Comparison of ENCODE assay signal across 9 mouse cellular contexts in the genomic region with DNA sequence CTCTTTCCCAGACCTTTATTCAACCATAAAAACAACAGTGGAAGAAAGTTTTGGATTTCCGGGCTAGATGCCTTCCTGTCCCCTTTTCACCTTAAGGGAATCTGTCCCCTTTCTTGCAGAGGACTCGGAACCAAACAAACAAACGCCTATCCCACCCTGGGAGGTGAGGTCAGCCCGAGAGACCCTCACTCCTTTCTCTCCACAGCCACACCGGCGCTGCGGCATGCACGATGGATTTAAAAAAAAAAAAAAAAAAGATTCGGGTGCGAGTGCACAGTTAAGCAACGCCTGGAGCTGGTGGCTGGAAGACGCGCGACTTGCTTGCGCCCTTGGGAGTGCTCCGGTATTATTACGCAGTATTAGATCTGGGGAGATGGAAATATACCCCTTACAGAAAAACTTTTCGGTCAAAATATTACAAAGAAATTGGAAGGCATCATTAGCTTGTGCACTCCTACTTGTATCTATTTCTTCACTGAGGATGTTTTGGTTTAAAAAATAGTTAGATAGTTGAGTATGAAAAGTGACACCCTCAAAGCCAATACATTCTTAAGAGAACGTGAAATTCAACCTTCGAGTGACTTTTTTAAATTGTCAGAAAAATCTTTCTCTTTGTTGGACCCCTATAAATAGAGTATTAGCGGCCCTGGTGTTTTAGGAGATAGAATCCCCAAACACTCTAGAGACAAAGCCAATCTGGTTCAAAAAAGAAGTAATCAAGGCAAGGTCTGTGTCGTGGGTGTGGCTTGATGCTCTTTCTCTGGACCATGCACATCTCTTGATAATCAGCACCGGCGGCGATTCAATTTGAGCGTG. TPM values are rescaled to one million over a fixed set of nuclear protein-coding genes. Genes with fewer than 3 reads are reported as not detected.
A peak's percentile ranks its signal among the peaks of the same experiment; 100 is the strongest.
DNase-seq lines count a peak whose midpoint lies in the region; ATAC-seq and TF ChIP-seq lines count a peak whose summit lies in the region.
"Had no signal": no experiment of that assay in that cellular context is flagged by ENCODE, and none has a peak within 500 bp of the region (broad histone marks: within the 10 kb centered on the region; RNA-seq: fewer than 3 reads in every experiment).

No protein-coding gene starts in this region.

- TF ChIP-seq CTCF in lung, postnatal 0 days (IDR thresholded peaks at IDR 0.05): no peak
- TF ChIP-seq CTCF in lung, adult 2 months (IDR thresholded peaks at IDR 0.05; ENCODE audit: insufficient read depth, low read length): no peak

- no peaks in the 10 kb centered on the region for H3K9me3 ChIP-seq in lung, postnatal 0 days (ENCODE audit: low read length)
- H3K9me3 ChIP-seq in hindbrain, embryonic 16.5 days (ENCODE audit: control insufficient read depth, low read length): no peaks in the 10 kb centered on the region
- no peaks in the 10 kb centered on the region for H3K9me3 ChIP-seq in stomach, embryonic 14.5 days (ENCODE audit: control insufficient read depth, low read depth, low read length)

- peak overlapping the region; percentile 51; the same call in 1 of the 2 replicates for H3K4me2 ChIP-seq in lung, postnatal 0 days (replicated peaks; ENCODE audit: low read depth, low read length)
- peak overlapping the region; percentile 28; the same call in 1 of the 2 replicates for H3K4me2 ChIP-seq in hindbrain, embryonic 16.5 days (ENCODE audit: low read length)
- peak overlapping the region; percentile 51; the same call in 1 of the 2 replicates for H3K4me2 ChIP-seq in stomach, embryonic 14.5 days (replicated peaks; ENCODE audit: low read depth, low read length)

- peaks cover 18% of the 10 kb centered on the region for H3K4me1 ChIP-seq in lung, postnatal 0 days (ENCODE audit: insufficient read depth, low read depth, low read length)
- H3K4me1 ChIP-seq in lung, adult 2 months (ENCODE audit: control insufficient read depth, insufficient read depth, low read length): peaks cover 5% of the 10 kb centered on the region; the same call in 1 of the 2 replicates
- H3K4me1 ChIP-seq in hindbrain, embryonic 16.5 days (ENCODE audit: control insufficient read depth, insufficient read depth, low read depth, low read length): peaks cover 14% of the 10 kb centered on the region
- H3K4me1 ChIP-seq in stomach, embryonic 14.5 days (ENCODE audit: control insufficient read depth, insufficient read depth, low read length): peaks cover 15% of the 10 kb centered on the region; the same call in 1 of the 2 replicates

- ATAC-seq in lung, postnatal 0 days: no peak
- no peak for ATAC-seq in hindbrain, embryonic 16.5 days
- no peak for ATAC-seq in stomach, embryonic 14.5 days (ENCODE audit: insufficient number of reproducible peaks, insufficient read depth, low FRiP score, low read depth)

- 0 out of 2 replicates have a peak overlapping the region, but pooled peaks have one; percentile 35 for H3K4me3 ChIP-seq in lung, postnatal 0 days (ENCODE audit: low read depth, low read length)
- H3K4me3 ChIP-seq in lung, adult 2 months (replicated peaks; ENCODE audit: extremely low read depth, low read depth, low read length): no peak overlapping the region
- peak overlapping the region; percentile 16; the same call in 1 of the 2 replicates for H3K4me3 ChIP-seq in hindbrain, embryonic 16.5 days (ENCODE audit: low read length)
- peak overlapping the region; percentile 32; the same call in 1 of the 2 replicates for H3K4me3 ChIP-seq in stomach, embryonic 14.5 days (ENCODE audit: low read depth, low read length)

- 3% methylated on average over 25 of the region's 26 CpGs for WGBS in lung, postnatal 0 days
- 5% methylated on average over 26 of the region's 26 CpGs for WGBS in lung, adult 2 months
- 1% methylated on average over 23 of the region's 26 CpGs for WGBS in hindbrain, embryonic 16.5 days
- 2% methylated on average over 26 of the region's 26 CpGs for WGBS in stomach, embryonic 14.5 days

- H3K36me3 ChIP-seq in lung, postnatal 0 days (ENCODE audit: insufficient read depth, low read length): no peaks in the 10 kb centered on the region
- no peaks in the 10 kb centered on the region for H3K36me3 ChIP-seq in hindbrain, embryonic 16.5 days (ENCODE audit: control insufficient read depth, insufficient read depth, low read length)
- H3K36me3 ChIP-seq in stomach, embryonic 14.5 days (ENCODE audit: control insufficient read depth, insufficient read depth, low read length): no peaks in the 10 kb centered on the region

- H3K9ac ChIP-seq in lung, postnatal 0 days (replicated peaks; ENCODE audit: low read depth): no peak overlapping the region
- H3K9ac ChIP-seq in hindbrain, embryonic 16.5 days (ENCODE audit: low read depth, low read length): no peak overlapping the region
- no peak overlapping the region for H3K9ac ChIP-seq in stomach, embryonic 14.5 days (replicated peaks; ENCODE audit: low read depth, low read length)

- peak; percentile 34 for DNase-seq in embryo, embryonic 11 days
- no peak for DNase-seq in embryo, embryonic 9.5 days (ENCODE audit: extremely low spot score)
- no peak for DNase-seq in lung, postnatal 0 days (ENCODE audit: low spot score)
- no peak for DNase-seq in lung, adult 2 months
- DNase-seq in spleen, adult 12 weeks (ENCODE audit: low spot score): no peak
- DNase-seq in yolk sac, embryonic 10.5 days (ENCODE audit: low spot score): no peak
- DNase-seq: liver had no signal

- no peak for TF ChIP-seq EP300 in lung, postnatal 0 days (IDR thresholded peaks at IDR 0.05)

- no peak overlapping the region for H3K27ac ChIP-seq in lung, postnatal 0 days (ENCODE audit: low read length)
- H3K27ac ChIP-seq in hindbrain, embryonic 16.5 days (ENCODE audit: low read depth, low read length): no peak overlapping the region
- H3K27ac ChIP-seq in stomach, embryonic 14.5 days (ENCODE audit: low read length): no peak overlapping the region

- no peak for TF ChIP-seq POLR2A in lung, adult 2 months (IDR thresholded peaks at IDR 0.05; ENCODE audit: borderline replicate concordance, extremely low read depth, low read depth, low read length)

- H3K27me3 ChIP-seq in lung, postnatal 0 days (replicated peaks; ENCODE audit: insufficient read depth, low read length): peaks cover 68% of the 10 kb centered on the region
- H3K27me3 ChIP-seq in hindbrain, embryonic 16.5 days (replicated peaks; ENCODE audit: control insufficient read depth, insufficient read depth, low read length): peaks cover 63% of the 10 kb centered on the region
- H3K27me3 ChIP-seq in stomach, embryonic 14.5 days (ENCODE audit: control insufficient read depth, insufficient read depth, low read length): peaks cover 65% of the 10 kb centered on the region

RNA-seq across cellular contexts. Expression of gene Nr4a2, which starts 19.8 kb away (rescaled TPM):
- polyA plus RNA-seq in lung, postnatal 0 days (2015; fragmentation: Nextera tagmentation; extraction: Ambion mirVana): 2.7 and 2.9 TPM in 2 replicates
- polyA plus RNA-seq in lung, adult 2 months (2012; rRNA removed): 1.9 and 3.6 TPM in 2 replicates
- 15.3 and 19.2 TPM in 2 replicates for polyA plus RNA-seq in hindbrain, embryonic 16.5 days (2015; fragmentation: Nextera tagmentation; extraction: Ambion mirVana)
- 7.5 and 7.6 TPM in 2 replicates for polyA plus RNA-seq in stomach, embryonic 14.5 days (2014; fragmentation: Nextera tagmentation; extraction: Ambion mirVana)
